Mouse (Mus musculus) midbrain, embryonic 15.5 days (tissue): Measurements from ENCODE around the gene Rora. TPM values are rescaled to one million over a fixed set of nuclear protein-coding genes. Genes with fewer than 3 reads are reported as not detected.

ENCODE experiments used
- ATAC-seq: fragments of 200-750 bp; cut with Nextera tagmentation; replicated peaks from 2 replicates; pipeline ENCODE4 v1.8.0; 2017; ENCODE audit warnings: moderate TSS enrichment
- H3K27ac ChIP-seq: fragments of 300-500 bp; sonication (generic); 2 replicates; pipeline ENCODE4 v1.5.1; 2015; ENCODE audit warnings: mild to moderate bottlenecking, inconsistent platforms
- H3K27me3 ChIP-seq: fragments of 300-500 bp; sonication (generic); replicated peaks from 2 replicates; pipeline ENCODE4 v1.6.1; 2015; ENCODE audit warnings: inconsistent platforms
- H3K36me3 ChIP-seq: fragments of 300-500 bp; sonication (generic); replicated peaks from 2 replicates; pipeline ENCODE4 v1.6.1; 2015; ENCODE audit warnings: inconsistent platforms
- H3K4me1 ChIP-seq: fragments of 300-500 bp; sonication (generic); 2 replicates; pipeline ENCODE4 v1.6.1; 2015; ENCODE audit warnings: inconsistent platforms
- H3K4me2 ChIP-seq: fragments of 300-500 bp; sonication (generic); 2 replicates; pipeline ENCODE4 v1.6.1; 2015; ENCODE audit warnings: inconsistent platforms, mild to moderate bottlenecking, moderate library complexity
- H3K4me3 ChIP-seq: fragments of 300-500 bp; sonication (generic); 2 replicates; pipeline ENCODE4 v1.5.1; 2015; ENCODE audit warnings: mild to moderate bottlenecking, inconsistent platforms
- H3K9ac ChIP-seq: fragments of 300-500 bp; sonication (generic); 2 replicates; pipeline ENCODE4 v1.6.1; 2015; ENCODE audit warnings: mild to moderate bottlenecking, inconsistent platforms
- H3K9me3 ChIP-seq: fragments of 300-500 bp; sonication (generic); 2 replicates; pipeline ENCODE4 v1.6.1; 2016; ENCODE audit warnings: inconsistent platforms
- WGBS: fragments of 180-500 bp; shearing (Covaris S2); methylation state at CpG from one replicate; pipeline ENCODE4 v1.1.7; 2015; ENCODE audit warnings: mixed read lengths; 5-methylcytosine and 5-hydroxymethylcytosine counted together
- polyA plus RNA-seq: library from polyadenylated mRNA; unstranded; fragments of >200 nt; fragmentation: Nextera tagmentation; extraction: Ambion mirVana; gene quantifications from 2 replicates; pipeline ENCODE4 v1.2.1, GENCODE M21; 2015

Gene Rora
- polyA plus RNA-seq, 1 experiment from 2014 or later, result 43.9 TPM

DNA sequence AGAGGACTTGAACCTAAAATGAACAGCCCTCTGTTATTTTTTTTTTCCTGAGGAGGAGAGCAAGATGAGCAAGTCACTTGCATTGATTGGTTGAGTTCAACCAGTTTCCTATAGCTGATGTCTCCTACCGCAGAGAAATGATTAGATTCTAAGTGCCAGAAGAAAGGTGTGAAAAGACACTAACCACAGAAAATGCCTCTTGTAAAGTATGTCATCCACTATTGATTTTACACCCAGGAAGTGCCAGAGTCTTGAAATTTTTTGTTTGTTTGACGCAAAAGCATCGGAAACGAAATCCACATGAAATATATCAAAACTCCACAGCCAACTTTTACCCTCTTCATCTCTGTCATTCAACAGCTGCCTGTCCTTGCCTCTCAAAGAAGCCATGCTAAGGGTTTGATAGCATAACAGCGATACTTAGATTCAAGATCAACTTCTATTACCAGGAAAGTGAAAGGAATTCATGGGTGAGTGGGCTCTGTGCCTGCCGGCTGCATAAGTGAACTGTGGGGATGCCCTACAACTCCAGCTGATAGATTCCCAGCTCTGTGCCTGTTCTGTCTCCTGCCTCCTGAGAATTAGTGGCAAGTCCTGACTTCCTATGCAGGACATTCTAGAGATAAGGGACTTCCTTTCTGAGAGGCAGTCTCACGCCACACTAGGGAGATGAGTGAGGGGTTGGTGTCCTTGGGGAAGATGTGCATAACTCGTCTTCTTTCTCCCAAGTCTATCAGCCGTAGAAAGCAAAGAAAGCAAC is 661.0 kb downstream of the Rora start:
- WGBS, result 87% methylated on average over 9 of the region's 9 CpGs
- no peaks in the 10 kb centered on the region for H3K9me3 ChIP-seq

DNA sequence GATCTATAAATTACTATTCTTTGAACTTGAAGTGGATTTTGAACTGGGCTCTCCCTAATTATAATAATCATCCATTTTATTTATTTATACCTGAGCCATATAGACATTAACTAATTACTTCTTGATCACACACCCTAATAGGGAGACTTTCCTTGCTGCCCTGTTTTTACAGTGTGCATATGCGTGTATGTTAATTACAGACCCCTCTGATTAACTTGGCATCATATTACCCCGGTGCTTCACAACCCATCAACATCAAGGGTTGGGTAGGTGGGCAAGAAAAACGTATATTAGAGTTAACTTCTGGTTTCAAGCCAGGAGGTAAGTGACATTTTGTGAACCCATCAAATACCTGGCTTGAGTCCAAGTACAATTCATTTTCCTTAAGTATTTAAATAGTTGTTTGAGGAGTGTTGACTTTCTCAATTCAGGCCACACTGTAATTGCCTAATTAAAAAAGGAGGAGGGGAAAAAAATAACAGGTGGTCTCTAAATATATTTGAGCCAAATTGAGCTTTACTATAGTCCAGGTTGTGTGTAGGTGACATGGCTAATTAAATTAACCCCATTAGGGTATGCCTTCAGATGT is 664.0 kb downstream of the Rora start:
- 70% methylated on average over 3 of the region's 3 CpGs for WGBS
- no peak overlapping the region for H3K9ac ChIP-seq
- H3K4me1 ChIP-seq, result peaks cover 4% of the 10 kb centered on the region; the same call in 1 of the 2 replicates
- no peaks in the 10 kb centered on the region for H3K27me3 ChIP-seq
- no peak overlapping the region for H3K27ac ChIP-seq
- H3K4me2 ChIP-seq, result no peak overlapping the region
- no peak for ATAC-seq
- no peaks in the 10 kb centered on the region for H3K9me3 ChIP-seq
- no peaks in the 10 kb centered on the region for H3K36me3 ChIP-seq
- no peak overlapping the region for H3K4me3 ChIP-seq

More for the DNA sequence above, 661.0 kb downstream of the Rora start:
- Histone ChIP-seq H3K9ac (no peak overlapping the region), H3K4me3 (no peak overlapping the region), H3K27me3 (no peaks in the 10 kb centered on the region), H3K4me1 (peaks cover 9% of the 10 kb centered on the region; the same call in 1 of the 2 replicates), H3K4me2 (no peak overlapping the region), H3K36me3 (no peaks in the 10 kb centered on the region), H3K27ac (no peak overlapping the region)
- ATAC-seq, result no peak

DNA sequence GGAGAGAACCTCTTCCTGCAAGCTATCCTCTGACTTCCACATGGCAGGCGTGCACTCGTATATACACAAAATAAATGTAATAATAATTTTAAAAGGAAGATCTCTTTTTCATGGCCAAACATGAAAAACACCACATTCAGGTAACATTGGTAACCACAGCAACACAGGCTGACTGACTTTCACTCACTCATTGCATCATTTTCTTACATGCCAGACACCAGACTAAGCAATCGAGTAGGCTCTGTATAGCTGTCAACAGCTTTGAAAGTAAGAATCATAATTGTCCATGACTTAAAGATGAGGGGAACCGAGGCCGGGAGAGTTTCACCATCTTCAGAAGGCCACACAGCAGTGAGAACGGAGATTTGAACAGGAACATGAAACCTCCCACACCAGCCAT is 665.8 kb downstream of the Rora start:
- Histone ChIP-seq H3K9ac (no peak overlapping the region), H3K4me3 (no peak overlapping the region), H3K27ac (no peak overlapping the region), H3K36me3 (no peaks in the 10 kb centered on the region), H3K9me3 (no peaks in the 10 kb centered on the region), H3K4me2 (no peak overlapping the region), H3K27me3 (no peaks in the 10 kb centered on the region), H3K4me1 (peaks cover 4% of the 10 kb centered on the region; the same call in 1 of the 2 replicates)
- ATAC-seq, result no peak
- 91% methylated on average over 6 of the region's 6 CpGs for WGBS

DNA sequence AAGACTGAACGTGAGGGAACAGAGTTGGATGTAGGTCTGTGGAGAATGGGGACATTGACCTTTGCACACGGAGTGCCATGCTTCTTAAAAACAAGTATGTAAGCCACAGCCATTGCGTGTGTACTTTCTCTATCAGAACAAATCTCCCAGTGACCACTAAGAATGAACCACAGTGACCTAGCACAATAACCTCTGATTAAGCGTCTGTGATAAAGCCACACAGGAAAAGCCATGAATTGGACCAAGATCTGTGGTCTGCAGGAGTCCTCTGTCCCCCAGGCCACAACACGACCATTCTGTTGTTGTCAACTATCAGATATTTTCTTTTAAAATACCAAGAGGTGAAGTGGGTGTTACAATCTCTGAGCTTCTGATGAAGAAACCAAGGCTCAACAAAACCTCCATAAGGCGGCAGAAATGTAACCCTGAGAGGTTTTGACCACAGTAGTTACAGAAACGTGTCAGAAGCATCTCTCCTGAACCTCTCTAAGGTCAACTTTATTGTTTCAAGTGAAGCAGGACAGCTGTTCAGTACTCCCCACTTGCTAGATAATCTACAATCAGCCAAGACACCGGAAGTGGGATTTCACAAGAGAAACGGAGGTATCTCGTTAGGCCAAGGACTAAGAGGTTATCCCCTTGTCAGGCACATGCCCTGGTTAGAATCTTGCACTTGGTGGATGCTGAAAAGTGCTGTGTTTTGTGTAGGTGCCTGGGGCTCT is 666.5 kb downstream of the Rora start:
- WGBS, result 76% methylated on average over 10 of the region's 10 CpGs
- Histone ChIP-seq H3K4me1 (peaks cover 4% of the 10 kb centered on the region; the same call in 1 of the 2 replicates), H3K9ac (no peak overlapping the region), H3K36me3 (no peaks in the 10 kb centered on the region), H3K4me3 (no peak overlapping the region), H3K27me3 (no peaks in the 10 kb centered on the region), H3K9me3 (no peaks in the 10 kb centered on the region), H3K4me2 (no peak overlapping the region), H3K27ac (no peak overlapping the region)
- ATAC-seq, result no peak

GRCm38 (mm10) chr9:69320635-69321027 is 667.0 kb downstream of the Rora start:
- H3K27me3 ChIP-seq, result no peaks in the 10 kb centered on the region
- no peaks in the 10 kb centered on the region for H3K36me3 ChIP-seq
- H3K4me3 ChIP-seq, result no peak overlapping the region
- ATAC-seq, result no peak
- H3K27ac ChIP-seq, result no peak overlapping the region
- H3K9ac ChIP-seq, result no peak overlapping the region
- H3K4me1 ChIP-seq, result peaks cover 4% of the 10 kb centered on the region; the same call in 1 of the 2 replicates
- H3K9me3 ChIP-seq, result no peaks in the 10 kb centered on the region
- no peak overlapping the region for H3K4me2 ChIP-seq
- WGBS, result 56% methylated on average over 3 of the region's 3 CpGs

DNA sequence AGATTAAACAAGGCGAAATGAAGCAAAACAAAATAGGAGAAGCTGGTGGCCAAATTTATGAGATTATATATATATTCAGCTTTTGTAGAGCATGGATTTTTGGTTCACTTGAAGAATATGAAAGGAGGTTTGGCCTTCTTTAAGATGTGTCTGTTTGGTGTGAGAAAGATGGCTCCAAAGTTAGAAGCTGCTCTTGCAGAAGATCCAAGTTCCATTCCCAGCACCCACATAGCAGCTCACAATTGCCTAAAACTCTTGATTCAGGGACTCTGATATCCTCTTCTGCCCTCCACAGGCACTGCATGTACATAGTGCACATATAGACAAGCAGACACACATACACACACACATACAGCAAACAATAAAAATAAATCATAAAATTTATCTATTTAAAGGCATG is 668.4 kb downstream of the Rora start:
- H3K4me3 ChIP-seq, result no peak overlapping the region
- 96% methylated on average over 1 of the region's 1 CpGs for WGBS
- H3K9me3 ChIP-seq, result no peaks in the 10 kb centered on the region
- H3K4me2 ChIP-seq, result no peak overlapping the region
- no peaks in the 10 kb centered on the region for H3K36me3 ChIP-seq
- no peak overlapping the region for H3K9ac ChIP-seq
- H3K27ac ChIP-seq, result no peak overlapping the region
- ATAC-seq, result no peak
- H3K27me3 ChIP-seq, result no peaks in the 10 kb centered on the region
- peaks cover 4% of the 10 kb centered on the region; the same call in 1 of the 2 replicates for H3K4me1 ChIP-seq

DNA sequence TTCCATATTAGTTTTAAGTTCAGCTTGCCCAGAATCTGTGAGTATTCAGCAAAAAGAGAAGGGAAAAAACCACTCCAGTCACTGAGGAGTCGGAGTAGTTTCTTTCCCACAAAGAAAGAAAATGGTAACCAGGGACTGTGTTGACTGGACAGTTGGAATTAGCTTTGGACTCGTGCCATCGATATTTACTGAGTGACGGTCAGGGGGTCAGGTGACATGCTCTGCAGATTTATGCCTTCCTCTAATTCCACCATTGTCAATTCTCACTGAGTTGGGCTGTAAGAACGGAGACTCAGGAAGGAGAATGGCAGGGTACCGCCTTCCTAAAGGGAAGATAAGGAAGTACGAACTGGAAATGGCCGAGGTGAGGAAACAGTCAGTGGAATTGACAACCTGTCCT is 670.2 kb downstream of the Rora start:
- H3K9ac ChIP-seq, result no peak overlapping the region
- no peak overlapping the region for H3K27ac ChIP-seq
- peaks cover 4% of the 10 kb centered on the region; the same call in 1 of the 2 replicates for H3K4me1 ChIP-seq
- no peaks in the 10 kb centered on the region for H3K36me3 ChIP-seq
- no peak overlapping the region for H3K4me3 ChIP-seq
- H3K4me2 ChIP-seq, result no peak overlapping the region
- no peaks in the 10 kb centered on the region for H3K9me3 ChIP-seq
- 73% methylated on average over 8 of the region's 8 CpGs for WGBS
- no peak for ATAC-seq
- no peaks in the 10 kb centered on the region for H3K27me3 ChIP-seq

GRCm38 (mm10) chr9:69327077-69327476 is 673.5 kb downstream of the Rora start:
- 53% methylated on average over 9 of the region's 9 CpGs for WGBS
- H3K27me3 ChIP-seq, result no peaks in the 10 kb centered on the region
- H3K9ac ChIP-seq, result no peak overlapping the region
- no peaks in the 10 kb centered on the region for H3K4me1 ChIP-seq
- no peak for ATAC-seq
- H3K36me3 ChIP-seq, result no peaks in the 10 kb centered on the region
- H3K27ac ChIP-seq, result no peak overlapping the region
- no peak overlapping the region for H3K4me3 ChIP-seq
- H3K9me3 ChIP-seq, result no peaks in the 10 kb centered on the region
- no peak overlapping the region for H3K4me2 ChIP-seq

DNA sequence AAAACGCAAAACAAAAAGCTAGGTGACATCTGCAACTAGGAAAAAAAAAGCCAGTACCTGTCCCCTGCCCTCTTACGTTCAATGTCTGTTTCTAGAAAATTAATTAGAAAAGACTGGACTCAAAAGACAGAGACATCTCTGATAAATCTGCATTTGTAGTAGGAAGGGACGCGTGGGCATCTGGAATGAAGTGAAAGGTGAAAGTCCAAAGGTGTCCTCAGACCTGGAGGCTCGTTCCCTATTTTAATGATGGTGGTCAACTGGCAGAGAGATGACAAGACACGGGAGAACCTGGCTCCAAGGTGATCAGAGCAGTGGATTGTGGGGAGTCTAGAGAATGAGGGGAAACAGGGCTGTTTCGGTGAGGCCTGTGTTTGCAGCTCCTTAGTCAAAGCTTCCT is 674.0 kb downstream of the Rora start:
- no peak overlapping the region for H3K4me2 ChIP-seq
- WGBS, result 90% methylated on average over 7 of the region's 7 CpGs
- no peak for ATAC-seq

DNA sequence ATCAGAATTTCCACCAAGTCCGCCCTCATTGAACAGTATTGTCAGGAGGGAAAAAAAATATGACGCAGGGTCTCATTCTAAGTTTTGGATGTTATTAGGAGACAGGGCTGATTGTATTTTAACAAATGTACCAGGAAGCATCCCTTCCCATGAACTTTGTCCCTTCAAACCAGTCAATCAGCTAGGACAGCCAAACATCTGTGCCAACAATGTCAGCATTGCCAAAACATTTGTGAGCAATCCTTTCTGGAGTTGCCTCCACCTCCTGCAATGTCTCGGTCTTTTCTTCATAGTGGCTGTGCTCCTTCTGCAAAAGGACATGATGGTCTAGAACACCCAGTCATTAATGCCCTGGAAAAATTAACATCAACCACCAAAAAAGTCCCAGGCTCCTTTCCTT is 678.2 kb downstream of the Rora start:
- Histone ChIP-seq H3K4me3 (no peak overlapping the region), H3K4me1 (peaks cover 6% of the 10 kb centered on the region; the same call in 1 of the 2 replicates), H3K4me2 (no peak overlapping the region), H3K27me3 (no peaks in the 10 kb centered on the region), H3K27ac (no peak overlapping the region), H3K9me3 (no peaks in the 10 kb centered on the region), H3K36me3 (no peaks in the 10 kb centered on the region), H3K9ac (no peak overlapping the region)
- WGBS, result 93% methylated on average over 3 of the region's 3 CpGs
- no peak for ATAC-seq

More for the DNA sequence above, 674.0 kb downstream of the Rora start:
- no peaks in the 10 kb centered on the region for H3K27me3 ChIP-seq
- H3K4me3 ChIP-seq, result no peak overlapping the region
- no peaks in the 10 kb centered on the region for H3K36me3 ChIP-seq
- no peak overlapping the region for H3K27ac ChIP-seq
- H3K9me3 ChIP-seq, result no peaks in the 10 kb centered on the region
- no peaks in the 10 kb centered on the region for H3K4me1 ChIP-seq
- no peak overlapping the region for H3K9ac ChIP-seq

DNA sequence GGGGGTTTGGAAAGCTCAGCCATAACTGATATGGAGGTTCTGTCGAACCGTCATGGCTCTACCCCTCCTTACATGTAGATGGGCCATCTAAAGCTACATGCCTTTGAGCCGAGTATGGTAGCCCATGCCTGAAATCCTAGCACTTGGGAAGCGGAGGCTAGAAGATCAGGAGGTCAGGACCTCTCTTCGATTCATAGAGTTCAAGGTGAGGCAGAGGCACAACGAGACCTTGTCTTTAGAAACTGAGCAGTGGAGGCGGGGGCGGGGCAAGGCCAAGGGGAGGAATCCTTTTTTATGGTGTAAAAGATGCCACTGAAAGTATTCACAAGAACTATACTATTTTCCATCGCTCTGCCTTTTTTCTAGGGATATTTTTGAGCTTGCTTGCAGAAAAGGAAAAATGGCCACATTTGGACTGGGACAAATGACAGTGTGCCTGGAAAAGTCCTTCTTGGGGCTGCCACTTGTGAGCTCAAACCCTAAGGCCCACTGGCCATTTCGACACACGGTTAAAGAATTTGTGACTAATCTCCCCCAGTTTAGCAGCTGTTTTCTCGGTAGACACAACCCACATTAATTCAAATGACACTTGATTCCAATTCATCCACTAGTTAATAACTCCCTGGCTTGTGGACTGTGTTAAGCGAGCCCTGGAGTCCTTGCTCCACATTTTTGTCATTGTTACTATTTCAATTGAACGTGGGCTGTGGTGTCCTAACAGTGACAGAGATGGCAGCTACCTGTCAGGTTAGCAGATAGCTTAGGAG is 679.4 kb downstream of the Rora start:
- 82% methylated on average over 14 of the region's 14 CpGs for WGBS
- no peak overlapping the region for H3K27ac ChIP-seq
- no peak overlapping the region for H3K4me2 ChIP-seq
- H3K27me3 ChIP-seq, result no peaks in the 10 kb centered on the region
- H3K4me3 ChIP-seq, result no peak overlapping the region
- ATAC-seq, result no peak
- no peak overlapping the region for H3K9ac ChIP-seq
- H3K4me1 ChIP-seq, result peaks cover 6% of the 10 kb centered on the region; the same call in 1 of the 2 replicates
- H3K9me3 ChIP-seq, result no peaks in the 10 kb centered on the region
- H3K36me3 ChIP-seq, result no peaks in the 10 kb centered on the region

DNA sequence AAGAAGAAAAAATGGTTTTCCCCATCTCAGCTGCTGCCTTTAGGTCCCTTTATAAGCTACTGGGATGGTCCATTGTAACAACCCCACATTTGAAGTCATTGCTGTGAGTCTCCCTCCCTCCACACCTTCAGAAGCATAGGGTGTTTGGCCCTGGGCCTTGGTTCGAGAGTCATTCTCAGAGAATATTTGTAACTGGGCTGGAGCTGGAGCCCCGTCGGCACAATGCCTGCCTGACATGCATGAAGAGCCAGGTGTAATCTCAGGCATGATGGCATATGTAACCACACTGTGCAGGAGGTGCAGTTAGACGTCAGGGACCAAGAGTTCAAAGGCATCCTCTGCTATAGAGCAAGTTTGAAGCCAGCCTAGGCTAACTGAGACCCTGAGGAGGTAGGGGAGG is 680.1 kb downstream of the Rora start:
- no peak for ATAC-seq

More for the DNA sequence above, 680.1 kb downstream of the Rora start:
- Histone ChIP-seq H3K4me2 (no peak overlapping the region), H3K9ac (no peak overlapping the region), H3K4me1 (peaks cover 6% of the 10 kb centered on the region; the same call in 1 of the 2 replicates), H3K4me3 (no peak overlapping the region), H3K27me3 (no peaks in the 10 kb centered on the region), H3K27ac (no peak overlapping the region), H3K9me3 (no peaks in the 10 kb centered on the region), H3K36me3 (no peaks in the 10 kb centered on the region)
- 70% methylated on average over 4 of the region's 4 CpGs for WGBS
